Mouse (Mus musculus) C2C12 (cell line): ENCODE data around the gene Elf1.

ENCODE experiments used
- CEBPB ChIP-seq: IDR thresholded peaks from one replicate; pipeline ENCODE4 v1.6.1; 2011; ENCODE audit warnings: low read depth, mild to moderate bottlenecking, control low read depth, moderate library complexity
- CTCF ChIP-seq: IDR thresholded peaks from one replicate; pipeline ENCODE4 v1.5.1; 2011; ENCODE audit not compliant: control insufficient read depth, insufficient read depth, insufficient read length
- FOSL1 ChIP-seq: IDR thresholded peaks from one replicate; pipeline ENCODE4 v1.8.0; 2011; ENCODE audit warnings: mild to moderate bottlenecking, low read length; ENCODE audit not compliant: poor library complexity, insufficient read depth, severe bottlenecking
- MAX ChIP-seq: IDR thresholded peaks from one replicate; pipeline ENCODE4 v1.6.1; 2011; ENCODE audit warnings: mild to moderate bottlenecking, control low read depth
- MYOD1 ChIP-seq: IDR thresholded peaks from one replicate; pipeline ENCODE4 v1.6.1; 2011; ENCODE audit warnings: low read depth; ENCODE audit not compliant: control insufficient read depth, insufficient read length
- USF1 ChIP-seq: IDR thresholded peaks from one replicate; pipeline ENCODE4 v1.6.1; 2011; ENCODE audit warnings: low read depth, mild to moderate bottlenecking, control low read depth, moderate library complexity

- TF ChIP-seq CTCF (no peak), CEBPB (no peak), MYOD1 (no peak), USF1 (no peak), MAX (no peak), FOSL1 (no peak)
Observed at GRCm38 (mm10) chr14:79518123-79518522, 37.1 kb downstream of the Elf1 start.
